Mouse (Mus musculus) limb, embryonic 13.5 days (tissue): ENCODE data around the gene Rpl24. TPM values are rescaled to one million over a fixed set of nuclear protein-coding genes. Genes with fewer than 3 reads are reported as not detected.
A peak's percentile ranks its signal among the peaks of the same experiment; 100 is the strongest.
"Not testable (repeated sequence)": the region's sequence is repeated elsewhere in the genome, so short reads cannot be mapped to it uniquely, and the experiment has no call there.

Source experiments
- ATAC-seq: fragments of 200-750 bp; cut with Nextera tagmentation; 2 replicates; pipeline ENCODE4 v1.8.0; 2017; ENCODE audit warnings: low read depth, moderate number of reproducible peaks, moderate TSS enrichment; ENCODE audit not compliant: low FRiP score
- H3K27ac ChIP-seq: fragments of 300-500 bp; sonication (generic); 2 replicates; pipeline ENCODE4 v1.5.1; 2015; ENCODE audit warnings: inconsistent platforms, mild to moderate bottlenecking, moderate library complexity
- H3K27me3 ChIP-seq: fragments of 300-500 bp; sonication (generic); 2 replicates; pipeline ENCODE4 v1.6.1; 2015; ENCODE audit warnings: mild to moderate bottlenecking, inconsistent platforms
- H3K36me3 ChIP-seq: fragments of 300-500 bp; sonication (generic); 2 replicates; pipeline ENCODE4 v1.6.1; 2015; ENCODE audit warnings: inconsistent platforms, mild to moderate bottlenecking, moderate library complexity
- H3K4me1 ChIP-seq: fragments of 300-500 bp; sonication (generic); 2 replicates; pipeline ENCODE4 v1.6.1; 2015; ENCODE audit warnings: inconsistent platforms
- H3K4me2 ChIP-seq: fragments of 300-500 bp; sonication (generic); replicated peaks from 2 replicates; pipeline ENCODE4 v1.6.1; 2015; ENCODE audit warnings: inconsistent platforms, mild to moderate bottlenecking, moderate library complexity
- H3K4me3 ChIP-seq: fragments of 300-500 bp; sonication (generic); 2 replicates; pipeline ENCODE4 v1.5.1; 2015; ENCODE audit warnings: moderate library complexity, mild to moderate bottlenecking, inconsistent platforms
- H3K9ac ChIP-seq: fragments of 300-500 bp; sonication (generic); 2 replicates; pipeline ENCODE4 v1.6.1; 2015; ENCODE audit warnings: mild to moderate bottlenecking, inconsistent platforms
- H3K9me3 ChIP-seq: fragments of 300-500 bp; sonication (generic); 2 replicates; pipeline ENCODE4 v1.6.1; 2016; ENCODE audit warnings: inconsistent platforms
- WGBS: fragments of 180-500 bp; shearing (Covaris S2); methylation state at CpG from one replicate; pipeline ENCODE4 v1.1.7; 2015; 5-methylcytosine and 5-hydroxymethylcytosine counted together
- polyA plus RNA-seq: library from polyadenylated mRNA; unstranded; fragments of >200 nt; fragmentation: Nextera tagmentation; extraction: Ambion mirVana; gene quantifications from 2 replicates; pipeline ENCODE4 v1.2.1, GENCODE M21; 2015

Rpl24 gene
- polyA plus RNA-seq: 780 and 782 TPM in 2 replicates

GRCm38 (mm10) chr16:55966212-55966871 is at the start of gene Rpl24:
Gene Rpl24, plus strand, starts transcription at chr16:55966275.
- no peaks in the 10 kb centered on the region for H3K27me3 ChIP-seq
- peaks cover 33% of the 10 kb centered on the region for H3K36me3 ChIP-seq
- H3K9me3 ChIP-seq: no peaks in the 10 kb centered on the region
- H3K4me2 ChIP-seq: peak within 1 kb of the TSS; percentile 97
- peak; percentile 94 for ATAC-seq
- peak within 1 kb of the TSS; percentile 92 for H3K9ac ChIP-seq
- peak within 1 kb of the TSS; percentile 89 for H3K4me3 ChIP-seq
- under 1% methylated on average over 42 of the region's 42 CpGs for WGBS
- peaks cover 23% of the 10 kb centered on the region for H3K4me1 ChIP-seq
- H3K27ac ChIP-seq: peak within 1 kb of the TSS; percentile 84

GRCm38 (mm10) chr16:55922079-55922478 is 44.0 kb upstream of the Rpl24 start:
- no peaks in the 10 kb centered on the region for H3K4me1 ChIP-seq
- H3K9ac ChIP-seq: no peak overlapping the region
- H3K9me3 ChIP-seq: no peaks in the 10 kb centered on the region
- no peak overlapping the region for H3K4me3 ChIP-seq
- no peak overlapping the region for H3K4me2 ChIP-seq
- no peaks in the 10 kb centered on the region for H3K27me3 ChIP-seq
- WGBS: 94% methylated on average over 10 of the region's 10 CpGs
- H3K36me3 ChIP-seq: peaks cover 77% of the 10 kb centered on the region
- no peak overlapping the region for H3K27ac ChIP-seq
- no peak for ATAC-seq

DNA sequence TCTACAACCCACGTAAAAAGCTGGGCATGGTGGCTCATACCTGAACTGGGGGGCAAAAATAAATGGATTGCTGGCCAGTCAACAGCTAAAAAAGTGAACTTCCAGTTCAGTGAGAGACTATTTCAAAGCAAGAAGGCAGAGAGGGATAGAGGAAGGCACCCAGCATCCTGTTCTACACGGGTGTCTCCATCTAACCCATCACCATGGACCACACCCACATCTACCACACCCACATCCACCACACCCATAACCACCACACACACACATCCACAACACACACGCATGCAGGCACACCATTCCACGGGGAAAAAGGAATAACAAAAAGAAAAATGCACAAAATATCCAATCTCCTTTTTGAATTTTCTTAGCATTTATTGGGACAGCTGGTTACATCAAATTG is 42.1 kb upstream of the Rpl24 start:
- Histone ChIP-seq H3K4me1 (no peaks in the 10 kb centered on the region), H3K27me3 (no peaks in the 10 kb centered on the region), H3K9ac (no peak overlapping the region), H3K27ac (no peak overlapping the region), H3K36me3 (peaks cover 72% of the 10 kb centered on the region), H3K4me2 (no peak overlapping the region), H3K4me3 (no peak overlapping the region), H3K9me3 (no peaks in the 10 kb centered on the region)
- ATAC-seq: no peak
- 94% methylated on average over 4 of the region's 4 CpGs for WGBS

- WGBS: 1% methylated on average over 32 of the region's 32 CpGs
- peaks cover 15% of the 10 kb centered on the region for H3K36me3 ChIP-seq
- ATAC-seq: 0 out of 2 replicates have a peak, but pooled peaks have one; percentile 18
These were observed 32.3 kb upstream of the Rpl24 start for GRCm38 (mm10) chr16:55933681-55934343.

DNA sequence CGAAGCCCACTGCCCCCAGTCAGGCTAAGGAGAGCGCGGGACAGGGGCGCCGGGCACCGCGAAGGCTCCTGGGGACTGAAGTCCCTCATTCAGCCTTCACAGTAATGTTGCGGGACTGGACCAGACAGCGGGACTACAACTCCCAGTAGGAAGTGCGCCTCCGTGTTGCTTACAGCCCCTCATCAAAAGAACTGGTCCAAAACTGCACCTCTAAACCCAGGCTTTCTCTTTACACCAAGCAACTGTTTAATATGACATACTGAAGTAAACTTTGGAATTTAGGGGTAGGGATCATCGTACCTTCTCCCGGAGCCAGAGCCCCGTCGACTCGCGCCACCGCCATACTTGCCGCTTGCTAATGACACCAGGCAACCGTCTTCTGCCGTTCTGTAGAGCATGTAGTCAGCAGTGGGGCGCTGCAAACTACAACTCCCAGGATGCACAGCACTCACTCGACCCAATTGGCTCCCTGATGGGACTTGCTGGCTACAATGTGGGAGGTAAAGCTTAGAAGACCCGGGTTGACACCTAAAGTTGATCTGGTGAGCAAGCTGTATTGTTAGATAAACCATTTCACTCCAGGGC is 31.5 kb upstream of the Rpl24 start, which contains the start of gene Cep97:
Cep97 (minus strand) TSS at position 403 of the 585 bp plus-strand sequence.
- Histone ChIP-seq H3K4me1 (peaks cover 5% of the 10 kb centered on the region; the same call in 1 of the 2 replicates), H3K9ac (peak within 1 kb of the TSS; percentile 83), H3K4me2 (peak within 1 kb of the TSS; percentile 74), H3K27me3 (no peaks in the 10 kb centered on the region), H3K36me3 (peaks cover 7% of the 10 kb centered on the region; the same call in 1 of the 2 replicates), H3K9me3 (no peaks in the 10 kb centered on the region), H3K27ac (peak within 1 kb of the TSS; percentile 70; the same call in 1 of the 2 replicates), H3K4me3 (peak within 1 kb of the TSS; percentile 76)
- peak; percentile 99 for ATAC-seq
- under 1% methylated on average over 24 of the region's 24 CpGs for WGBS

More at GRCm38 (mm10) chr16:55933681-55934343, 32.3 kb upstream of the Rpl24 start:
- H3K9me3 ChIP-seq: no peaks in the 10 kb centered on the region
- H3K27me3 ChIP-seq: no peaks in the 10 kb centered on the region
- H3K9ac ChIP-seq: peak overlapping the region; percentile 83
- H3K4me3 ChIP-seq: peak overlapping the region; percentile 76
- peak overlapping the region; percentile 74 for H3K4me2 ChIP-seq
- H3K4me1 ChIP-seq: peaks cover 5% of the 10 kb centered on the region; the same call in 1 of the 2 replicates
- peak overlapping the region; percentile 70; the same call in 1 of the 2 replicates for H3K27ac ChIP-seq

GRCm38 (mm10) chr16:55938761-55939160 is 27.3 kb upstream of the Rpl24 start:
- H3K27me3 ChIP-seq: no peaks in the 10 kb centered on the region
- no peaks in the 10 kb centered on the region for H3K36me3 ChIP-seq
- 81% methylated on average over 4 of the region's 4 CpGs for WGBS
- H3K4me2 ChIP-seq: no peak overlapping the region
- ATAC-seq: no peak
- H3K4me3 ChIP-seq: no peak overlapping the region
- no peak overlapping the region for H3K9ac ChIP-seq
- no peak overlapping the region for H3K27ac ChIP-seq
- H3K9me3 ChIP-seq: no peaks in the 10 kb centered on the region
- peaks cover 2% of the 10 kb centered on the region; the same call in 1 of the 2 replicates for H3K4me1 ChIP-seq

DNA sequence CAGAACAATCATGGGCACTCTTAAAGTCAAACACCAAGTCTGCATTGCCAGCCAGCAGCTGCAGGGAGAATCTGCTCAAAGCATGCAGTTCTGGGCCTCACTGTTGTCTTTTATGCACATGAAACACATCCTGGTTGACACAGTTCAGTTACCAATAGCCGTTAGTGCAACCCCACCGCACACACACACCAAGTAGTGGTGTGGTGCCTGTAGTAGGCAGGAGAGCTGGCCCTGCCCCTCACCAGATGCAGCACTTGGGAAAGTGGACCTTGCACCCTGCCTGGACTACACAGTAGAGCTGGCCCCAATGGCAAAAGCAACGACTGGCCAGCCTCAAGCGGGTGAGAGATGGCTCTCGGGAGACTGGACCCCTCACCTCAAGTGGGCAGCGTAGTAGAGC is 26.4 kb upstream of the Rpl24 start:
- Histone ChIP-seq H3K9ac (no peak overlapping the region), H3K4me1 (peaks cover 5% of the 10 kb centered on the region; the same call in 1 of the 2 replicates), H3K9me3 (no peaks in the 10 kb centered on the region), H3K4me3 (no peak overlapping the region), H3K27ac (no peak overlapping the region), H3K4me2 (no peak overlapping the region), H3K27me3 (no peaks in the 10 kb centered on the region), H3K36me3 (no peaks in the 10 kb centered on the region)
- WGBS: 83% methylated on average over 6 of the region's 6 CpGs
- no peak for ATAC-seq

- no peak overlapping the region for H3K9ac ChIP-seq
- no peak overlapping the region for H3K27ac ChIP-seq
- H3K4me2 ChIP-seq: no peak overlapping the region
- no peaks in the 10 kb centered on the region for H3K27me3 ChIP-seq
- no peaks in the 10 kb centered on the region for H3K36me3 ChIP-seq
- no peaks in the 10 kb centered on the region for H3K9me3 ChIP-seq
- no peak for ATAC-seq
- H3K4me3 ChIP-seq: no peak overlapping the region
- 90% methylated on average over 4 of the region's 4 CpGs for WGBS
- peaks cover 5% of the 10 kb centered on the region; the same call in 1 of the 2 replicates for H3K4me1 ChIP-seq
These were observed 25.3 kb upstream of the Rpl24 start for GRCm38 (mm10) chr16:55940781-55941180.

GRCm38 (mm10) chr16:55947266-55947665 is 18.8 kb upstream of the Rpl24 start:
- Histone ChIP-seq H3K4me2 (no peak overlapping the region), H3K36me3 (no peaks in the 10 kb centered on the region), H3K27me3 (no peaks in the 10 kb centered on the region), H3K27ac (no peak overlapping the region), H3K4me1 (peaks cover 5% of the 10 kb centered on the region; the same call in 1 of the 2 replicates), H3K9me3 (no peaks in the 10 kb centered on the region), H3K9ac (no peak overlapping the region), H3K4me3 (no peak overlapping the region)
- WGBS: 76% methylated on average over 3 of the region's 3 CpGs
- no peak for ATAC-seq

DNA sequence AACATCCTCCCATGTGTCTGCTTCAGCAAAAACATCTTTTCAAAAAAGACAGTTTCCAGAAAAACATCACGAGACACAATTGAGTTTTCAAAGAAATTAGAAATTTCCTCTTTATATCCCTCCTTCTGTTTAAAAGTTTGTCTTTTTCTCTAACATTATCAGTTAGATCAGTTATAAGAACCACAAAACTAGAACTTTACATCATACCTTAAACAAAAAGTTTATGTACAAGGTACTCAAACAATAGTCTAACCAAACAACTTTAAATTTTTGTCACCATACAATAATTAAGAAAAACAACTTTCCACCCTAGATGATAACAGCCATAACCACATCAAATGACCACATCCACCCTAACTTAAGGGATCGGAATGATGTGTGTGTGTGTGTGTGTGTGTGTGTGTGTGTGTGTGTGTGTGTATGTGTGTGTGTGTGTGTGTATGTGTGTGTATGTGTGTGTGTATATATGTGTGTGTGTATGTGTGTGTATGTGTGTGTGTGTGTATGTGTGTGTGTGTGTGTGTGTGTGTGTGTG is 18.1 kb upstream of the Rpl24 start:
- H3K9me3 ChIP-seq, H3K4me3 ChIP-seq, H3K27ac ChIP-seq, H3K36me3 ChIP-seq, H3K27me3 ChIP-seq, H3K4me1 ChIP-seq, H3K9ac ChIP-seq, H3K4me2 ChIP-seq, ATAC-seq: not testable (repeated sequence)
- 79% methylated on average over 2 of the region's 2 CpGs for WGBS

- Histone ChIP-seq H3K27ac (no peak overlapping the region), H3K4me2 (no peak overlapping the region), H3K4me3 (no peak overlapping the region), H3K9me3 (no peaks in the 10 kb centered on the region), H3K9ac (no peak overlapping the region), H3K36me3 (no peaks in the 10 kb centered on the region), H3K4me1 (0 out of 2 replicates have a peak, but pooled peaks cover under 1% of the 10 kb centered on the region), H3K27me3 (no peaks in the 10 kb centered on the region)
- WGBS: 65% methylated on average over 7 of the region's 7 CpGs
- ATAC-seq: no peak
These were observed 17.1 kb upstream of the Rpl24 start for GRCm38 (mm10) chr16:55948963-55949362.

GRCm38 (mm10) chr16:55950462-55950861 is 15.6 kb upstream of the Rpl24 start:
- no peaks in the 10 kb centered on the region for H3K4me1 ChIP-seq
- H3K4me3 ChIP-seq: no peak overlapping the region
- H3K9ac ChIP-seq: no peak overlapping the region
- no peaks in the 10 kb centered on the region for H3K36me3 ChIP-seq
- no peak for ATAC-seq
- H3K27ac ChIP-seq: no peak overlapping the region
- 59% methylated on average over 3 of the region's 3 CpGs for WGBS
- H3K9me3 ChIP-seq: no peaks in the 10 kb centered on the region
- no peak overlapping the region for H3K4me2 ChIP-seq
- H3K27me3 ChIP-seq: no peaks in the 10 kb centered on the region
